ENCODE assay signal across 8 mouse cellular contexts in the genomic region with DNA sequence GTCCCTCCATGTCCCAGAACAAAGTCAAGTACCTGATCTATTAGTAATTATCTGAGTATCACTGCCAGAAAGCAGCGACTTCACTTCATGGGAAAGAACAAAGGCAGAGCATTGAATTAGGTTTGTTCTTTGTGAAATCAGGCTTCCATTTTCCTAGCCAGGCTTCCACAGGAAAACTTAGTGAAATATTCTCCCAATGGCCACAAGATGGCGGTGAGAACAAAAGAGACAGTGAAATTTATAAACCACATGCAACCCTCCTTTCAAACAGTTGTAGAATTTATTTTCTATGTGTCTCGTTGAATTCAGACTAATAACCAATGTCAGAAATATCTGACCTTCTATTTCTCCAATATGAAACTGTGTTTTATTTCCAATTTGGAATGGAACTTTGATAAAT. TPM values are rescaled to one million over a fixed set of nuclear protein-coding genes. Genes with fewer than 3 reads are reported as not detected.
DNase-seq lines count a peak whose midpoint lies in the region; ATAC-seq lines count a peak whose summit lies in the region.

No protein-coding gene starts in this region.

- no peak overlapping the region for H3K9ac ChIP-seq in forebrain, embryonic 11.5 days (ENCODE audit: low read length)
- no peak overlapping the region for H3K9ac ChIP-seq in forebrain, embryonic 16.5 days (replicated peaks; ENCODE audit: low read depth, low read length)

- H3K9me3 ChIP-seq in forebrain, embryonic 11.5 days (ENCODE audit: control insufficient read depth, low read length): no peaks in the 10 kb centered on the region
- no peaks in the 10 kb centered on the region for H3K9me3 ChIP-seq in forebrain, embryonic 10.5 days
- H3K9me3 ChIP-seq in forebrain, embryonic 16.5 days (ENCODE audit: control insufficient read depth, low read length): no peaks in the 10 kb centered on the region

- H3K27ac ChIP-seq in forebrain, embryonic 11.5 days (ENCODE audit: low read depth, low read length): no peak overlapping the region
- no peak overlapping the region for H3K27ac ChIP-seq in forebrain, embryonic 10.5 days
- no peak overlapping the region for H3K27ac ChIP-seq in forebrain, embryonic 16.5 days (ENCODE audit: low read length)

- H3K4me3 ChIP-seq in forebrain, embryonic 11.5 days (ENCODE audit: low read depth, low read length): no peak overlapping the region
- no peak overlapping the region for H3K4me3 ChIP-seq in forebrain, embryonic 10.5 days
- H3K4me3 ChIP-seq in forebrain, embryonic 16.5 days (replicated peaks; ENCODE audit: low read length): no peak overlapping the region

- no peaks in the 10 kb centered on the region for H3K36me3 ChIP-seq in forebrain, embryonic 11.5 days (ENCODE audit: control insufficient read depth, insufficient read depth, low read length)
- H3K36me3 ChIP-seq in forebrain, embryonic 10.5 days (replicated peaks): no peaks in the 10 kb centered on the region
- H3K36me3 ChIP-seq in forebrain, embryonic 16.5 days (ENCODE audit: control insufficient read depth, insufficient read depth): no peaks in the 10 kb centered on the region
- no peaks in the 10 kb centered on the region for H3K36me3 ChIP-seq in splenic B cell, adult 2 months (ENCODE audit: control insufficient read depth, insufficient read depth, low read length, poor library complexity, severe bottlenecking)

- no peaks in the 10 kb centered on the region for H3K27me3 ChIP-seq in forebrain, embryonic 11.5 days (ENCODE audit: control insufficient read depth, insufficient read depth, low read length)
- H3K27me3 ChIP-seq in forebrain, embryonic 10.5 days (ENCODE audit: poor library complexity, severe bottlenecking): no peaks in the 10 kb centered on the region
- H3K27me3 ChIP-seq in forebrain, embryonic 16.5 days (replicated peaks; ENCODE audit: control insufficient read depth, insufficient read depth, low read length): no peaks in the 10 kb centered on the region
- no peaks in the 10 kb centered on the region for H3K27me3 ChIP-seq in splenic B cell, adult 2 months (ENCODE audit: control insufficient read depth, insufficient read depth, low read length, poor library complexity, severe bottlenecking)

- 13% methylated on average over 3 of the region's 3 CpGs for WGBS in forebrain, embryonic 11.5 days
- 20% methylated on average over 3 of the region's 3 CpGs for WGBS in forebrain, embryonic 10.5 days
- 2% methylated on average over 3 of the region's 3 CpGs for WGBS in forebrain, embryonic 16.5 days

- DNase-seq in forebrain, embryonic 11.5 days (ENCODE audit: low spot score): no peak
- DNase-seq in forebrain, embryonic 10.5 days (ENCODE audit: extremely low spot score, low spot score): no peak
- peak; percentile 73 for DNase-seq in 416B (ENCODE audit: low read depth)
- DNase-seq in adrenal gland, postnatal 10 days: peak; percentile 43
- peak; percentile 55 for DNase-seq in kidney, postnatal 14 days
- DNase-seq in splenic B cell, adult 2 months (ENCODE audit: low read depth, low spot score): peak; percentile 55

- peak; percentile 62 for ATAC-seq in forebrain, embryonic 11.5 days (replicated peaks; ENCODE audit: low FRiP score)
- peak; percentile 79 for ATAC-seq in forebrain, embryonic 16.5 days
- ATAC-seq in megakaryocyte progenitor cell, adult 5-6 weeks (replicated peaks; ENCODE audit: poor library complexity): peak; percentile 90

- no peaks in the 10 kb centered on the region for H3K4me1 ChIP-seq in forebrain, embryonic 11.5 days (replicated peaks; ENCODE audit: control insufficient read depth, insufficient read depth, low read length)
- H3K4me1 ChIP-seq in forebrain, embryonic 10.5 days: peaks cover 7% of the 10 kb centered on the region
- H3K4me1 ChIP-seq in forebrain, embryonic 16.5 days (replicated peaks; ENCODE audit: control insufficient read depth, insufficient read depth, low read length): no peaks in the 10 kb centered on the region

- no peak overlapping the region for H3K4me2 ChIP-seq in forebrain, embryonic 11.5 days (ENCODE audit: low read depth, low read length, severe bottlenecking)
- H3K4me2 ChIP-seq in forebrain, embryonic 16.5 days (ENCODE audit: low read length): no peak overlapping the region

RNA-seq across cellular contexts. Expression of a gene that starts 42.2 kb away (rescaled TPM):
- 18.2 and 20.9 TPM in 2 replicates for polyA plus RNA-seq in forebrain, embryonic 11.5 days (2014; fragmentation: Nextera tagmentation; extraction: Ambion mirVana)
- 13.0 and 13.9 TPM in 2 replicates for polyA plus RNA-seq in forebrain, embryonic 10.5 days (2016; fragmentation: Nextera tagmentation; extraction: Ambion mirVana)
- total RNA-seq in adrenal gland, postnatal 10 days (2021): 10 to 100 TPM; 39.8 to 59.5 TPM
- 13.2 and 13.8 TPM in 2 replicates for polyA plus RNA-seq in forebrain, embryonic 16.5 days (2015; fragmentation: Nextera tagmentation; extraction: Ambion mirVana)
- total RNA-seq in megakaryocyte progenitor cell, adult 5-6 weeks (2015): 23.7 and 34.6 TPM in 2 replicates
- 36.9 and 39.7 TPM in 2 replicates for total RNA-seq in megakaryocyte progenitor cell, adult 5-6 weeks (2017)

Comparison
In these comparisons a context has a peak if more than half of its experiments do, and no peak if none do; other contexts are left out.
1. DNase-seq: peak in 416B (single experiment), adrenal gland, postnatal 10 days (single experiment), kidney, postnatal 14 days (single experiment) and splenic B cell, adult 2 months (single experiment); none in forebrain, embryonic 11.5 days (single experiment) and forebrain, embryonic 10.5 days (single experiment).
2. Peak in every context shown above with its lines, with median percentiles within 50 percentile points of each other: ATAC-seq.